Mouse (Mus musculus) small intestine, adult 2 months (tissue): Measurements from ENCODE around the gene Bcl7a.

Source experiments
- CTCF ChIP-seq: fragments of 200-500 bp; IDR thresholded peaks from 2 replicates; pipeline ENCODE4 v1.5.1; 2012; ENCODE audit warnings: low read depth, mild to moderate bottlenecking, control low read depth, inconsistent platforms, low read length, moderate library complexity, mixed read lengths; ENCODE audit not compliant: insufficient replicate concordance, insufficient read length; ENCODE audit errors: extremely low read depth
- POLR2A ChIP-seq: fragments of 200-500 bp; IDR thresholded peaks from 2 replicates; pipeline ENCODE4 v1.6.1; 2012; ENCODE audit warnings: low read depth, mild to moderate bottlenecking, control low read depth, inconsistent platforms, low read length, moderate library complexity

DNA sequence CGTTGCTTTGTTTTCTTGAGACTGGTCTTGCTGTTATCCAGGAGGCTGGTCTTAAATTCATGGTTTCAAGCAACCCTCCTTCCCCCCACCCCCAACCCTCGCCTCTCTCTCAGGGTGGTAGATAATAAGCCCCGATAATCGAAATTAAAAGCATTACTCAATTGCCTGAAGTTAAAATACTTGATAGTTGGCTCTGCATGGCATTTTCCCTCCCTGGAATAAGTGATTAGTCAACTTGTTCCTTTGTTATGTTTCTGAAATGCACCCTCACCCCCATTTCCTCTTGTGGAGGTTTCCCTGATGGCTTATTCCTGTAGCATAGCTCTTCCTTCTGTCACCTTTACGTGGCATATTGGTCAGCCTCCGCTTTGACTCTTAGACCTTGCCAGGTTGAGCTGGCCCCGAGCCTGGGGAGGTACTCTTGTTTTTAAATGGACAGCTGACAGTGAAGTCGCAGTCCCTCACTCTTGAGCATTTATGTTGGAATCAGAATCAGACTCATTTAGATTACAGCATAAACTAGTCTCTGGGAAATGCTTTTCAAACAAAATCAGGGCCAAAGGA, 53.3 kb downstream of the Bcl7a start:
- TF ChIP-seq POLR2A (no peak), CTCF (no peak)
